Mouse (Mus musculus) limb, embryonic 14.5 days (tissue): ENCODE results near the gene Fam120a. TPM values are rescaled to one million over a fixed set of nuclear protein-coding genes. Genes with fewer than 3 reads are reported as not detected.

Experiments
- ATAC-seq: fragments of 200-750 bp; cut with Nextera tagmentation; 2 replicates; pipeline ENCODE4 v1.8.0; 2017; ENCODE audit warnings: low read depth, moderate number of reproducible peaks, moderate TSS enrichment; ENCODE audit not compliant: low FRiP score
- DNase-seq: peaks from one replicate; pipeline ENCODE4 v3.0.0-alpha.2; 2015; ENCODE audit warnings: low spot score
- H3K27ac ChIP-seq: fragments of 300-500 bp; sonication (generic); replicated peaks from 2 replicates; pipeline ENCODE4 v1.5.1; 2014; ENCODE audit warnings: low read depth, mild to moderate bottlenecking, low read length, moderate library complexity, mixed read lengths
- H3K27me3 ChIP-seq: fragments of 300-500 bp; sonication (generic); 2 replicates; pipeline ENCODE4 v1.6.1; 2014; ENCODE audit warnings: low read length, mixed read lengths; ENCODE audit not compliant: control insufficient read depth, insufficient read depth
- H3K36me3 ChIP-seq: fragments of 300-500 bp; sonication (generic); 2 replicates; pipeline ENCODE4 v1.6.1; 2014; ENCODE audit warnings: mild to moderate bottlenecking, low read length, moderate library complexity, mixed read lengths; ENCODE audit not compliant: control insufficient read depth, insufficient read depth
- H3K4me1 ChIP-seq: fragments of 300-500 bp; sonication (generic); 2 replicates; pipeline ENCODE4 v1.6.1; 2014; ENCODE audit warnings: antibody characterized with exemption, low read length, mixed read lengths; ENCODE audit not compliant: control insufficient read depth, insufficient read depth
- H3K4me2 ChIP-seq: fragments of 300-500 bp; sonication (generic); replicated peaks from 2 replicates; pipeline ENCODE4 v1.6.1; 2014; ENCODE audit warnings: low read depth, mild to moderate bottlenecking, low read length, moderate library complexity; ENCODE audit not compliant: severe bottlenecking
- H3K4me3 ChIP-seq: fragments of 300-500 bp; sonication (generic); replicated peaks from 2 replicates; pipeline ENCODE4 v1.5.1; 2014; ENCODE audit warnings: low read length
- H3K9ac ChIP-seq: fragments of 300-500 bp; sonication (generic); 2 replicates; pipeline ENCODE4 v1.6.1; 2014; ENCODE audit warnings: mild to moderate bottlenecking, low read depth, low read length, moderate library complexity; ENCODE audit not compliant: severe bottlenecking
- H3K9me3 ChIP-seq: fragments of 300-500 bp; sonication (generic); 2 replicates; pipeline ENCODE4 v1.6.1; 2016; ENCODE audit warnings: low read length; ENCODE audit not compliant: control insufficient read depth
- POLR2A ChIP-seq: fragments of 200-500 bp; IDR thresholded peaks from 2 replicates; pipeline ENCODE4 v1.8.0; 2012; ENCODE audit warnings: inconsistent platforms, mild to moderate bottlenecking, moderate library complexity, borderline replicate concordance; ENCODE audit not compliant: insufficient read depth, insufficient read length; ENCODE audit errors: extremely low read depth
- WGBS: fragments of 180-500 bp; shearing (Covaris S2); extraction: QIAGEN DNeasy Blood & Tissue Kit; methylation state at CpG from one replicate; pipeline ENCODE4 v1.1.7; 2014; 5-methylcytosine and 5-hydroxymethylcytosine counted together
- polyA plus RNA-seq, 2 experiments: library from polyadenylated mRNA; depleted of rRNA in 1 of 2; stranded (reverse) in 1 of 2; unstranded in 1 of 2; fragments of >200 nt; fragmentation: Nextera tagmentation in 1 of 2; extraction: Ambion mirVana in 1 of 2; gene quantifications; 2 replicates each; pipeline versions ENCODE4 v1.2.1 to v1.2.3; 2012 to 2014

Gene Fam120a
- polyA plus RNA-seq, 2 experiments: 37.6 to 104 TPM

DNA sequence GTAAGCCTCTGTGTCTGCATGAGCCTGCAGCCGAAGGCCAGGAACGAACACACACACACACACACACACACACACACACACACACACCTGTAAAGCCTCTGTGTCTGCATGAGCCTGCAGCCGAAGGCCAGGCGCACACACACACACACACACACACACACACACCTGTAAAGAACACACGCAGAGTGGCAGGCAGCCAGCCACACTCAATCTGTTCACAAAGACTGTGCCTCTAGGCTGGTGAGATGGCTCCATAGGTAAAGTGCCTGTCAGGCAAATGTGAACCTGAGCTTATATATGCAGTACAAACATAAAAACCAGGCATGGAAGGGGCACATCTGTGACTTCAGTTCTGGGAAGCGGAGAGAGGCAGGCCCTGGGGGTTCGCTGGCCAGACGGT lies 117.0 kb downstream of the Fam120a start:
- DNase-seq (no peak), ATAC-seq (no peak)
- H3K27me3 ChIP-seq: no peaks in the 10 kb centered on the region
- WGBS: 63% methylated on average over 8 of the region's 8 CpGs
- H3K4me3 ChIP-seq: no peak overlapping the region
- no peaks in the 10 kb centered on the region for H3K9me3 ChIP-seq
- H3K27ac ChIP-seq: no peak overlapping the region
- TF ChIP-seq POLR2A: no peak
- 0 out of 2 replicates have a peak, but pooled peaks cover 6% of the 10 kb centered on the region for H3K36me3 ChIP-seq
- no peak overlapping the region for H3K9ac ChIP-seq
- H3K4me2 ChIP-seq: no peak overlapping the region
- peaks cover 19% of the 10 kb centered on the region for H3K4me1 ChIP-seq

GRCm38 (mm10) chr13:48850326-48850725 lies 117.5 kb downstream of the Fam120a start:
- Histone ChIP-seq H3K27me3 (no peaks in the 10 kb centered on the region), H3K4me2 (no peak overlapping the region), H3K4me1 (peaks cover 19% of the 10 kb centered on the region), H3K36me3 (0 out of 2 replicates have a peak, but pooled peaks cover 6% of the 10 kb centered on the region), H3K27ac (no peak overlapping the region), H3K4me3 (no peak overlapping the region), H3K9me3 (no peaks in the 10 kb centered on the region), H3K9ac (no peak overlapping the region)
- TF ChIP-seq POLR2A: no peak
- ATAC-seq (no peak), DNase-seq (no peak)
- 64% methylated on average over 2 of the region's 2 CpGs for WGBS

DNA sequence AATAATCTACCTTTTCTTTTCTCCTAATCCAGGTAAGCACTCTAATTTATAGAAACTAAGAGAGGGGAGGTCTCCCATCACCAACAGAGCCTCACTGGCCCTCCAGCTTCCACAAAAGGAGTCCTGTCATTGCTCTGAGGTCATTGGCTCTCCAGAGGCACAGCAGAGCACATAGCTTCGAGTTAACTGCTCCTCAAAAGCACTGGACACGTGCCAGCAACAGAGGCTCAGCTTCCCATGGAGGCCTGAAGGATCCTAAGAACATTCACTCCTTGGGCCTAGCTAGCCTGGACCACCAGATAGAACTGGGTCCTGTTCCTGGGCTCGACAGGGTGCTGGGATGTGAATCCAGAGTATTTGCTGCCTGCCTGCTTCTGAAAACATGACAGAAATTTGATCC lies 118.7 kb downstream of the Fam120a start:
- H3K27ac ChIP-seq: no peak overlapping the region

DNA sequence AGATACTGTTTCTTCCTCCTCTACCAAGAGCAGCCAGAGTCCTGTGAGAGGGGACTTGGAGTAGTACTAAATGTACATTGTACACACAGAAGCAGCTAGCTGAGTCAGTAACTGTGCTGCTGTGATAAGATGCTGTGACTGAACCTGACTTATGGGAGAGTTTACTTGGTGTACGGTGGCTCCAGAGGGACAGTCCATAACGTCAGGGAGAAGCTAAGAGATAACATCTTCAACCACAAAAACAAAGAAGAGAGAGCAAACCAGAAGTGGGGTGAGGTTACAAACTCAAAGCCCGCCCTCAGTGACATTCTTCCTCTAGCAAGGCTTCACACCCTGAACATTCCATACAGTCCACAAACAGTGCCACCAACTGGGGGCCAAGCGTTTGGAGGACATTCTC lies 122.5 kb downstream of the Fam120a start:
- H3K36me3 ChIP-seq: 0 out of 2 replicates have a peak, but pooled peaks cover 8% of the 10 kb centered on the region
- H3K4me1 ChIP-seq: peaks cover 8% of the 10 kb centered on the region
- no peaks in the 10 kb centered on the region for H3K27me3 ChIP-seq
- no peak for ATAC-seq
- WGBS: 69% methylated on average over 4 of the region's 4 CpGs
- no peak for TF ChIP-seq POLR2A
- H3K9me3 ChIP-seq: no peaks in the 10 kb centered on the region
- DNase-seq: no peak
- H3K4me2 ChIP-seq: no peak overlapping the region
- H3K27ac ChIP-seq: no peak overlapping the region
- H3K4me3 ChIP-seq: no peak overlapping the region
- H3K9ac ChIP-seq: no peak overlapping the region

More for the DNA sequence above, 118.7 kb downstream of the Fam120a start:
- Histone ChIP-seq H3K27me3 (no peaks in the 10 kb centered on the region), H3K4me3 (no peak overlapping the region), H3K36me3 (0 out of 2 replicates have a peak, but pooled peaks cover 6% of the 10 kb centered on the region), H3K4me2 (no peak overlapping the region), H3K9ac (no peak overlapping the region), H3K9me3 (no peaks in the 10 kb centered on the region), H3K4me1 (peaks cover 18% of the 10 kb centered on the region)
- ATAC-seq (no peak), DNase-seq (peak; percentile 25)
- TF ChIP-seq POLR2A: no peak
- 27% methylated on average over 3 of the region's 3 CpGs for WGBS

GRCm38 (mm10) chr13:48843530-48843929 lies 124.3 kb downstream of the Fam120a start:
- H3K4me2 ChIP-seq: no peak overlapping the region
- no peak for DNase-seq
- no peak overlapping the region for H3K27ac ChIP-seq
- H3K9me3 ChIP-seq: no peaks in the 10 kb centered on the region
- H3K4me1 ChIP-seq: no peaks in the 10 kb centered on the region
- no peak for TF ChIP-seq POLR2A
- H3K4me3 ChIP-seq: no peak overlapping the region
- H3K9ac ChIP-seq: no peak overlapping the region
- WGBS: 83% methylated on average over 1 of the region's 1 CpGs
- H3K36me3 ChIP-seq: 0 out of 2 replicates have a peak, but pooled peaks cover 7% of the 10 kb centered on the region
- ATAC-seq: no peak
- H3K27me3 ChIP-seq: no peaks in the 10 kb centered on the region
